Mouse (Mus musculus) small intestine, adult 2 months (tissue): ENCODE data around the gene Ccn2.
"Not testable (repeated sequence)": the region's sequence is repeated elsewhere in the genome, so short reads cannot be mapped to it uniquely, and the experiment has no call there.

Experiments
- CTCF ChIP-seq: fragments of 200-500 bp; IDR thresholded peaks from 2 replicates; pipeline ENCODE4 v1.5.1; 2012; ENCODE audit warnings: low read depth, mild to moderate bottlenecking, control low read depth, inconsistent platforms, low read length, moderate library complexity, mixed read lengths; ENCODE audit not compliant: insufficient replicate concordance, insufficient read length; ENCODE audit errors: extremely low read depth
- POLR2A ChIP-seq: fragments of 200-500 bp; IDR thresholded peaks from 2 replicates; pipeline ENCODE4 v1.6.1; 2012; ENCODE audit warnings: low read depth, mild to moderate bottlenecking, control low read depth, inconsistent platforms, low read length, moderate library complexity

DNA sequence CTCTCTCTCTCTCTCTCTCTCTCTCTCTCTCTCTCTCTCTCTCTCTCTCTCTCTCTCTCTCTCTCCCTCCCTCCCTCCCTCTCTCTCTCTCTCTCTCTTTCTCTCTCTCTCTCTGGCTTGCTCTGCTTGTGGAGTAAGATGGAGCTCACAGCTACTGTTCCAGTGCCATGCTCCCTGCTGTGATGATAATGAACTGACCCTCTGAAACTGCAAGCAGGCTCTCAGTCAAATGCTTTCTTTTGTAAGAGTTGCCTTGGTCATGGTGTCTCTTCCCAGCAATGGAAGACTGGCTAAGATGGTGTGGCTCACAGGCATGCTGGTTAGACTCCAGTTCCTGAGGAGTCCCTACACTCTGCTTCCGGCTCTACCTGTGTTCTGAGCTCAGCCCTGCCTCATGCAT is 21.3 kb downstream of the Ccn2 start:
- TF ChIP-seq CTCF, POLR2A: not testable (repeated sequence)
